Mouse (Mus musculus) midbrain, embryonic 14.5 days (tissue): ENCODE measurements at regions not wholly inside any gene's neighbourhood (a gene's known extent, or its start where the extent isn't known, plus 50 kb on each side); places are given as distances from the start of the nearest gene placed in this dataset.

Experiments used
- ATAC-seq: fragments of 200-750 bp; cut with Nextera tagmentation; 2 replicates; pipeline ENCODE4 v1.8.0; 2017; ENCODE audit warnings: moderate number of reproducible peaks, moderate library complexity; ENCODE audit not compliant: low FRiP score, low TSS enrichment
- DNase-seq: peaks from one replicate; pipeline ENCODE4 v3.0.0-alpha.2; 2015
- H3K27ac ChIP-seq: fragments of 300-500 bp; sonication (generic); replicated peaks from 2 replicates; pipeline ENCODE4 v1.5.1; 2014; ENCODE audit warnings: mild to moderate bottlenecking, low read depth, low read length, moderate library complexity
- H3K27me3 ChIP-seq: fragments of 300-500 bp; sonication (generic); 2 replicates; pipeline ENCODE4 v1.6.1; 2014; ENCODE audit warnings: low read length, control low read depth, mixed read lengths; ENCODE audit not compliant: control insufficient read depth, insufficient read depth
- H3K36me3 ChIP-seq: fragments of 300-500 bp; sonication (generic); 2 replicates; pipeline ENCODE4 v1.6.1; 2014; ENCODE audit warnings: low read length, control low read depth; ENCODE audit not compliant: control insufficient read depth, insufficient read depth
- H3K4me1 ChIP-seq: fragments of 300-500 bp; sonication (generic); 2 replicates; pipeline ENCODE4 v1.6.1; 2014; ENCODE audit warnings: mild to moderate bottlenecking, antibody characterized with exemption, low read length, control low read depth; ENCODE audit not compliant: control insufficient read depth, insufficient read depth
- H3K4me2 ChIP-seq: fragments of 300-500 bp; sonication (generic); 2 replicates; pipeline ENCODE4 v1.6.1; 2014; ENCODE audit warnings: mild to moderate bottlenecking, low read length, moderate library complexity
- H3K4me3 ChIP-seq: fragments of 300-500 bp; sonication (generic); replicated peaks from 2 replicates; pipeline ENCODE4 v1.5.1; 2014; ENCODE audit warnings: low read depth, low read length
- H3K9ac ChIP-seq: fragments of 300-500 bp; sonication (generic); replicated peaks from 2 replicates; pipeline ENCODE4 v1.6.1; 2014; ENCODE audit warnings: mild to moderate bottlenecking, low read length, moderate library complexity
- H3K9me3 ChIP-seq: fragments of 300-500 bp; sonication (generic); 2 replicates; pipeline ENCODE4 v1.6.1; 2016; ENCODE audit warnings: low read length, control low read depth, mixed read lengths; ENCODE audit not compliant: control insufficient read depth
- WGBS: fragments of 180-500 bp; shearing (Covaris S2); extraction: QIAGEN DNeasy Blood & Tissue Kit; methylation state at CpG from one replicate; pipeline ENCODE4 v1.1.7; 2014; 5-methylcytosine and 5-hydroxymethylcytosine counted together

GRCm38 (mm10) chr6:84272520-84273311, 264.3 kb downstream of the Dysf start:
- Histone ChIP-seq H3K4me1 (peaks cover 7% of the 10 kb centered on the region; the same call in 1 of the 2 replicates), H3K9ac (no peak overlapping the region), H3K4me3 (no peak overlapping the region), H3K9me3 (no peaks in the 10 kb centered on the region), H3K36me3 (no peaks in the 10 kb centered on the region), H3K27me3 (no peaks in the 10 kb centered on the region), H3K4me2 (no peak overlapping the region), H3K27ac (no peak overlapping the region)
- DNase-seq: peak; percentile 84
- ATAC-seq: peak; percentile 63
- WGBS: 62% methylated on average over 6 of the region's 6 CpGs

- H3K36me3 ChIP-seq: no peaks in the 10 kb centered on the region
- peaks cover 7% of the 10 kb centered on the region; the same call in 1 of the 2 replicates for H3K4me1 ChIP-seq
- no peak overlapping the region for H3K4me2 ChIP-seq
- H3K9ac ChIP-seq: no peak overlapping the region
- ATAC-seq: no peak
- no peaks in the 10 kb centered on the region for H3K9me3 ChIP-seq
- H3K27ac ChIP-seq: no peak overlapping the region
- no peaks in the 10 kb centered on the region for H3K27me3 ChIP-seq
- 67% methylated on average over 6 of the region's 6 CpGs for WGBS
- DNase-seq: no peak
- no peak overlapping the region for H3K4me3 ChIP-seq
These were observed 263.6 kb downstream of the Dysf start for GRCm38 (mm10) chr6:84271966-84272365.

GRCm38 (mm10) chr6:84271441-84271840, 263.1 kb downstream of the Dysf start:
- Histone ChIP-seq H3K9me3 (no peaks in the 10 kb centered on the region), H3K36me3 (no peaks in the 10 kb centered on the region), H3K4me2 (no peak overlapping the region), H3K27ac (no peak overlapping the region), H3K27me3 (no peaks in the 10 kb centered on the region), H3K4me3 (no peak overlapping the region), H3K4me1 (peaks cover 7% of the 10 kb centered on the region; the same call in 1 of the 2 replicates), H3K9ac (no peak overlapping the region)
- ATAC-seq (no peak), DNase-seq (no peak)
- WGBS: 83% methylated on average over 3 of the region's 3 CpGs

GRCm38 (mm10) chr6:84270518-84271165, 262.3 kb downstream of the Dysf start:
- Histone ChIP-seq H3K36me3 (no peaks in the 10 kb centered on the region), H3K9me3 (no peaks in the 10 kb centered on the region), H3K4me3 (no peak overlapping the region), H3K27me3 (no peaks in the 10 kb centered on the region), H3K4me2 (no peak overlapping the region), H3K4me1 (peaks cover 7% of the 10 kb centered on the region; the same call in 1 of the 2 replicates), H3K27ac (no peak overlapping the region), H3K9ac (no peak overlapping the region)
- WGBS: 78% methylated on average over 12 of the region's 12 CpGs
- no peak for DNase-seq
- no peak for ATAC-seq

- no peak overlapping the region for H3K4me3 ChIP-seq
- no peak overlapping the region for H3K27ac ChIP-seq
- no peaks in the 10 kb centered on the region for H3K9me3 ChIP-seq
- ATAC-seq (no peak), DNase-seq (no peak)
- no peaks in the 10 kb centered on the region for H3K36me3 ChIP-seq
- H3K4me1 ChIP-seq: peaks cover 7% of the 10 kb centered on the region; the same call in 1 of the 2 replicates
- no peaks in the 10 kb centered on the region for H3K27me3 ChIP-seq
- H3K4me2 ChIP-seq: no peak overlapping the region
- H3K9ac ChIP-seq: no peak overlapping the region
- 87% methylated on average over 4 of the region's 4 CpGs for WGBS
These were observed 261.1 kb downstream of the Dysf start for GRCm38 (mm10) chr6:84269478-84269877.

- no peak for ATAC-seq
- H3K4me3 ChIP-seq: no peak overlapping the region
- no peaks in the 10 kb centered on the region for H3K27me3 ChIP-seq
- DNase-seq: no peak
- H3K4me2 ChIP-seq: no peak overlapping the region
- 68% methylated on average over 3 of the region's 3 CpGs for WGBS
- H3K27ac ChIP-seq: no peak overlapping the region
- peaks cover 7% of the 10 kb centered on the region; the same call in 1 of the 2 replicates for H3K4me1 ChIP-seq
- no peaks in the 10 kb centered on the region for H3K9me3 ChIP-seq
- no peaks in the 10 kb centered on the region for H3K36me3 ChIP-seq
- H3K9ac ChIP-seq: no peak overlapping the region
These were observed 260.6 kb downstream of the Dysf start for GRCm38 (mm10) chr6:84269023-84269422.

GRCm38 (mm10) chr6:84268111-84268510, 259.7 kb downstream of the Dysf start:
- H3K9ac ChIP-seq: no peak overlapping the region
- H3K9me3 ChIP-seq: no peaks in the 10 kb centered on the region
- H3K4me1 ChIP-seq: peaks cover 6% of the 10 kb centered on the region; the same call in 1 of the 2 replicates
- 93% methylated on average over 4 of the region's 4 CpGs for WGBS
- H3K27ac ChIP-seq: no peak overlapping the region
- H3K4me3 ChIP-seq: no peak overlapping the region
- no peak overlapping the region for H3K4me2 ChIP-seq
- ATAC-seq (no peak), DNase-seq (no peak)
- H3K36me3 ChIP-seq: no peaks in the 10 kb centered on the region
- no peaks in the 10 kb centered on the region for H3K27me3 ChIP-seq

GRCm38 (mm10) chr6:84267526-84267925, 259.1 kb downstream of the Dysf start:
- Histone ChIP-seq H3K4me2 (no peak overlapping the region), H3K4me1 (no peaks in the 10 kb centered on the region), H3K9me3 (no peaks in the 10 kb centered on the region), H3K36me3 (no peaks in the 10 kb centered on the region), H3K4me3 (no peak overlapping the region), H3K27me3 (no peaks in the 10 kb centered on the region), H3K27ac (no peak overlapping the region), H3K9ac (no peak overlapping the region)
- ATAC-seq (no peak), DNase-seq (no peak)
- 97% methylated on average over 6 of the region's 6 CpGs for WGBS

GRCm38 (mm10) chr6:84266736-84267135, 258.3 kb downstream of the Dysf start:
- H3K27ac ChIP-seq: no peak overlapping the region
- H3K4me2 ChIP-seq: no peak overlapping the region
- H3K27me3 ChIP-seq: no peaks in the 10 kb centered on the region
- H3K4me1 ChIP-seq: no peaks in the 10 kb centered on the region
- ATAC-seq: no peak
- no peak overlapping the region for H3K4me3 ChIP-seq
- no peak for DNase-seq
- no peak overlapping the region for H3K9ac ChIP-seq
- H3K36me3 ChIP-seq: no peaks in the 10 kb centered on the region
- 86% methylated on average over 13 of the region's 13 CpGs for WGBS
- no peaks in the 10 kb centered on the region for H3K9me3 ChIP-seq
